Mouse (Mus musculus) common myeloid progenitor, adult 5-6 weeks (primary cell): Measurements from ENCODE around the gene Pou2f3. TPM values are rescaled to one million over a fixed set of nuclear protein-coding genes. Genes with fewer than 3 reads are reported as not detected.

Source experiments
- ATAC-seq: replicated peaks from 2 replicates; pipeline ENCODE4 v1.8.0; 2016; ENCODE audit warnings: low read depth, mild to moderate bottlenecking, moderate TSS enrichment, inconsistent platforms; ENCODE audit not compliant: poor library complexity, severe bottlenecking
- total RNA-seq: library from RNA; stranded (forward); fragments of 200-1000, 187-1606 nt; gene quantifications from 2 replicates; pipeline ENCODE4 v1.2.3, GENCODE M21; 2017

The Pou2f3 gene
- total RNA-seq, 1 experiment from 2014 or later, result not detected

- no peak for ATAC-seq
Measured at GRCm38 (mm10) chr9:43097801-43098557, 112.2 kb downstream of the Pou2f3 start.

GRCm38 (mm10) chr9:43096337-43096736 is 113.8 kb downstream of the Pou2f3 start:
- peak; percentile 95 for ATAC-seq

GRCm38 (mm10) chr9:43094828-43095227 is 115.3 kb downstream of the Pou2f3 start:
- no peak for ATAC-seq

GRCm38 (mm10) chr9:43093803-43094202 is 116.4 kb downstream of the Pou2f3 start:
- no peak for ATAC-seq

GRCm38 (mm10) chr9:43085686-43086285 is 124.4 kb downstream of the Pou2f3 start:
- ATAC-seq, result no peak

GRCm38 (mm10) chr9:43084496-43085362 is 125.4 kb downstream of the Pou2f3 start:
- no peak for ATAC-seq

- ATAC-seq, result no peak
Measured at GRCm38 (mm10) chr9:43083441-43084055, 126.6 kb downstream of the Pou2f3 start.

- no peak for ATAC-seq
Measured at GRCm38 (mm10) chr9:43078711-43079110, 131.5 kb downstream of the Pou2f3 start.

- no peak for ATAC-seq
Measured at GRCm38 (mm10) chr9:43076163-43076562, 134.0 kb downstream of the Pou2f3 start.

GRCm38 (mm10) chr9:43074611-43075010 is 135.6 kb downstream of the Pou2f3 start:
- ATAC-seq, result no peak

Other genes starting within 250 kb of the Pou2f3 start
- 8.4 and 10.0 TPM in 2 replicates for gene Arhgef12, start 103.1 kb downstream of the Pou2f3 start, total RNA-seq
- gene Tmem136, start 93.8 kb downstream of the Pou2f3 start, total RNA-seq, result 0.05 TPM in 1 of 2 replicates, not detected in the other
- 6.4 and 11.6 TPM in 2 replicates for gene Oaf, start 29.5 kb upstream of the Pou2f3 start, total RNA-seq
- gene Trim29, start 100.5 kb upstream of the Pou2f3 start, total RNA-seq, result not detected in 2 replicates